Mouse (Mus musculus) kidney, postnatal 0 days (tissue): ENCODE results near the gene Gsk3b. TPM values are rescaled to one million over a fixed set of nuclear protein-coding genes. Genes with fewer than 3 reads are reported as not detected.

Source experiments
- ATAC-seq: fragments of 200-750 bp; cut with Nextera tagmentation; replicated peaks from 2 replicates; pipeline ENCODE4 v1.8.0; 2017; ENCODE audit warnings: low read depth, moderate number of reproducible peaks, moderate TSS enrichment, moderate library complexity; ENCODE audit not compliant: low FRiP score
- DNase-seq: peaks from one replicate; pipeline ENCODE4 v3.0.0-alpha.2; 2016; ENCODE audit warnings: low spot score
- H3K27ac ChIP-seq: fragments of 300-500 bp; sonication (generic); 2 replicates; pipeline ENCODE4 v1.5.1; 2014; ENCODE audit warnings: mild to moderate bottlenecking
- H3K27me3 ChIP-seq: fragments of 300-500 bp; sonication (generic); 2 replicates; pipeline ENCODE4 v1.6.1; 2014; ENCODE audit warnings: low read length, mixed read lengths; ENCODE audit not compliant: insufficient read depth
- H3K36me3 ChIP-seq: fragments of 300-500 bp; sonication (generic); 2 replicates; pipeline ENCODE4 v1.6.1; 2014; ENCODE audit warnings: low read length, mixed read lengths; ENCODE audit not compliant: insufficient read depth
- H3K4me1 ChIP-seq: fragments of 300-500 bp; sonication (generic); replicated peaks from 2 replicates; pipeline ENCODE4 v1.6.1; 2014; ENCODE audit warnings: antibody characterized with exemption, low read length, mixed read lengths; ENCODE audit not compliant: insufficient read depth
- H3K4me2 ChIP-seq: fragments of 300-500 bp; sonication (generic); 2 replicates; pipeline ENCODE4 v1.6.1; 2014; ENCODE audit warnings: mild to moderate bottlenecking, low read length, moderate library complexity, mixed read lengths
- H3K4me3 ChIP-seq: fragments of 300-500 bp; sonication (generic); replicated peaks from 2 replicates; pipeline ENCODE4 v1.5.1; 2014; ENCODE audit warnings: low read depth, low read length
- H3K9ac ChIP-seq: fragments of 300-500 bp; sonication (generic); 2 replicates; pipeline ENCODE4 v1.6.1; 2014; ENCODE audit warnings: low read depth, low read length
- H3K9me3 ChIP-seq: fragments of 300-500 bp; sonication (generic); replicated peaks from 2 replicates; pipeline ENCODE4 v1.6.1; 2016; ENCODE audit warnings: low read length, inconsistent platforms, mixed read lengths
- CTCF ChIP-seq: IDR thresholded peaks from 2 replicates; pipeline ENCODE4 v1.5.1; 2016; ENCODE audit warnings: antibody characterized with exemption, low read depth, mild to moderate bottlenecking, moderate library complexity
- WGBS: fragments of 180-500 bp; shearing (Covaris S2); extraction: QIAGEN DNeasy Blood & Tissue Kit; methylation state at CpG from one replicate; pipeline ENCODE4 v1.1.7; 2014; 5-methylcytosine and 5-hydroxymethylcytosine counted together
- polyA plus RNA-seq: library from polyadenylated mRNA; unstranded; fragments of >200 nt; fragmentation: Nextera tagmentation; extraction: Ambion mirVana; gene quantifications from 2 replicates; pipeline ENCODE4 v1.2.1, GENCODE M21; 2015

Gene Gsk3b
- polyA plus RNA-seq, 1 experiment from 2014 or later = 43.8 TPM

GRCm38 (mm10) chr16:38164811-38165591 is 76.2 kb downstream of the Gsk3b start:
- Histone ChIP-seq H3K9me3 (no peaks in the 10 kb centered on the region), H3K36me3 (no peaks in the 10 kb centered on the region), H3K4me3 (no peak overlapping the region), H3K27me3 (no peaks in the 10 kb centered on the region), H3K27ac (no peak overlapping the region), H3K4me1 (no peaks in the 10 kb centered on the region), H3K9ac (no peak overlapping the region), H3K4me2 (no peak overlapping the region)
- no peak for TF ChIP-seq CTCF
- no peak for ATAC-seq
- WGBS = 96% methylated on average over 7 of the region's 7 CpGs
- DNase-seq = no peak

GRCm38 (mm10) chr16:38168971-38169370 is 80.2 kb downstream of the Gsk3b start:
- DNase-seq = no peak
- Histone ChIP-seq H3K36me3 (peaks cover 7% of the 10 kb centered on the region; the same call in 1 of the 2 replicates), H3K4me3 (no peak overlapping the region), H3K27ac (no peak overlapping the region), H3K9me3 (no peaks in the 10 kb centered on the region), H3K4me1 (no peaks in the 10 kb centered on the region), H3K27me3 (no peaks in the 10 kb centered on the region), H3K4me2 (no peak overlapping the region), H3K9ac (no peak overlapping the region)
- WGBS = 94% methylated on average over 5 of the region's 5 CpGs
- ATAC-seq = no peak
- TF ChIP-seq CTCF = no peak

GRCm38 (mm10) chr16:38179150-38179549 is 90.3 kb downstream of the Gsk3b start:
- Histone ChIP-seq H3K4me1 (peaks cover 5% of the 10 kb centered on the region; the same call in 1 of the 2 replicates), H3K9ac (no peak overlapping the region), H3K9me3 (no peaks in the 10 kb centered on the region), H3K27ac (no peak overlapping the region), H3K36me3 (no peaks in the 10 kb centered on the region), H3K4me2 (no peak overlapping the region), H3K27me3 (no peaks in the 10 kb centered on the region), H3K4me3 (no peak overlapping the region)
- DNase-seq (no peak), ATAC-seq (no peak)
- TF ChIP-seq CTCF = no peak
- 86% methylated on average over 4 of the region's 4 CpGs for WGBS

GRCm38 (mm10) chr16:38181421-38181820 is 92.6 kb downstream of the Gsk3b start:
- Histone ChIP-seq H3K4me1 (peaks cover 5% of the 10 kb centered on the region; the same call in 1 of the 2 replicates), H3K27me3 (no peaks in the 10 kb centered on the region), H3K9ac (no peak overlapping the region), H3K4me2 (no peak overlapping the region), H3K27ac (no peak overlapping the region), H3K9me3 (no peaks in the 10 kb centered on the region), H3K36me3 (peaks cover 8% of the 10 kb centered on the region; the same call in 1 of the 2 replicates), H3K4me3 (no peak overlapping the region)
- 87% methylated on average over 8 of the region's 8 CpGs for WGBS
- peak; percentile 16 for DNase-seq
- no peak for TF ChIP-seq CTCF
- no peak for ATAC-seq

GRCm38 (mm10) chr16:38184657-38185269 is 96.0 kb downstream of the Gsk3b start:
- Histone ChIP-seq H3K27ac (no peak overlapping the region), H3K36me3 (peaks cover 20% of the 10 kb centered on the region; the same call in 1 of the 2 replicates), H3K9ac (no peak overlapping the region), H3K4me2 (no peak overlapping the region), H3K4me1 (peaks cover 5% of the 10 kb centered on the region; the same call in 1 of the 2 replicates), H3K9me3 (no peaks in the 10 kb centered on the region), H3K4me3 (no peak overlapping the region), H3K27me3 (no peaks in the 10 kb centered on the region)
- WGBS = 81% methylated on average over 8 of the region's 8 CpGs
- DNase-seq = no peak
- no peak for ATAC-seq
- TF ChIP-seq CTCF = no peak

- no peak for TF ChIP-seq CTCF
- DNase-seq (no peak), ATAC-seq (no peak)
- Histone ChIP-seq H3K4me3 (no peak overlapping the region), H3K36me3 (peaks cover 29% of the 10 kb centered on the region; the same call in 1 of the 2 replicates), H3K4me1 (no peaks in the 10 kb centered on the region; the same call in 1 of the 2 replicates), H3K27ac (no peak overlapping the region), H3K9me3 (no peaks in the 10 kb centered on the region), H3K4me2 (no peak overlapping the region), H3K9ac (no peak overlapping the region), H3K27me3 (no peaks in the 10 kb centered on the region)
- whole genome bisulfite sequencing = 97% methylated on average over 4 of the region's 4 CpGs
These were observed 101.2 kb downstream of the Gsk3b start for GRCm38 (mm10) chr16:38189952-38190351.
